Mouse (Mus musculus): Measurements from ENCODE around the gene Man1a2. TPM values are rescaled to one million over a fixed set of nuclear protein-coding genes. Genes with fewer than 3 reads are reported as not detected.

Man1a2 gene
- total RNA-seq, 2 experiments from 2014 or later = 124 to 128 TPM

DNA sequence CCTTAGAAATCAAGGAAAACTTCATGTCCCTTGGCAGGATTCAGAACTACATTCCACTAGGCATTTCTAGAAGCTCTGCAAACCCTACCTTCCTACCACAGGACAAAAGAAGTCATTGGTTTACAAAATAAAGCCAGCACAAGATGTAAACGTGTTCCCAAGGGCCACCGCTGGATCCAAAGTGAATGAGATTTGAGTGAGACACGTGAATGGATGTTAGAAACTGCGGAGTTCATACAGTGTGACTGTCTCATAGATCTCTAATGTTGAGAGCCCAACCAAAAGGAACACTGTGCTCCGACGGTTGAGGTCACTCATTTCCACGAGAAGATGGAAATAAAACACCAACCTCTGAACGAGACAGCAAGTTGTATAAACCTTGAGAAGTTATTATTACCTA is 1.5 kb upstream of the Man1a2 start:
- DNase-seq (ENCODE audit: low spot score in 2 of 2) = no peak

GRCm38 (mm10) chr3:100685763-100686370 is 564 bp upstream of the Man1a2 start:
- DNase-seq (ENCODE audit: low spot score in 2 of 2) = peak; percentile 65 to 74

DNA sequence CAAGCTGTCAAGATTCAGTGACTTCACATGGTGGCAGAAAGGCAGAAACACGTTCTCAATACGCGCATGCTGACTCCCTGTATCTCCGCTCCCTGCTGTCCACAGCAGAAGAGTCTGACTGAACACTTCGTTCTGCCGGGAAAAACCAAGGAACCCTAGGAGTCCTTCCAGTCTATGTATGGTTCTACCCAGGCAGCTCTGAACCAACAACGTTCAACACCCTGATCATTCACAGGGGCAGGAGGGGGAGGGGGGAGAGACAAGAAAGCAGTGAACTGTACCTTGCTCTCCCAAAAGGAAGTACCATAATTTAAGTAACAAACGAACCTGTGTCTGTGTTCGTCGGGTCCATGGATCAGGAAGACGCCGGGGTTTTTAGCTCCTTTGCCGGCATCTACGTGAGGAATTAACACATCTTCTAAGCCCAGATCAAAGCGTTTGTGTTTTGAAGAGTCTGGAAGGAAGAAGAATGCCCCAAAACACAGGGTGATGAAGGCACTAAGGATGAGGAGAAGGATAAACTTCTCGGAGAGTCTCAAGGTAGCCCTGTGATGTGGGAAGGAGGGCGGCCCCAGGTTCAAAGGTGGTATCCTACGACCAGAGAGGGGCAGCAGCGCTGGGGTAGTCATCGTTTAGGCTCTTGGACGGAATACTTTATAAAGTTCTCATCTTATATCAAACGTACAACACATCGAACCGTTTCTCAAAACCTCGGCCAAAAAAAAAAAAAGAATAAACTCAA is 898 bp downstream of the Man1a2 start:
- DNase-seq (ENCODE audit: low spot score in 2 of 2) = peak; percentile 25 to 37

- no peak for DNase-seq (ENCODE audit: low spot score in 2 of 2)
Observed at GRCm38 (mm10) chr3:100682841-100683240, 2.5 kb downstream of the Man1a2 start.

DNA sequence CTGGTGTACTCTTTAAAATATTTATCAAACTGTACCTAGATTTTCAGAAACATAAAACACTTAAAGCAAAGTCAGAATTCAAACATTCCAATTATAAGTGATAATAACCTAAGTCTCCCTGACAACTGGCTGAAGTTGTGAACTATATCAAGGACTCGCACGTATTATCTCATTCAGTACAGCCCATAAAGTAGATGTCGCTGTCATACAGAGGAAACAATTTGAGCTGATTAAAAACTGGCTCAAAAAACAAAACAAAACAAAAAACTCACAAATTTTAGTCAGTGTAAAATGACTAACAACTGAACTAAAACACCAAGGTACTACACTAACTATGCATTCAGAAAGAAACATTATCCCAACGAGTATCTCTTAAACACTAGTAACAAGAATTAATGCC is 3.0 kb downstream of the Man1a2 start:
- no peak for DNase-seq (ENCODE audit: low spot score in 2 of 2)

DNA sequence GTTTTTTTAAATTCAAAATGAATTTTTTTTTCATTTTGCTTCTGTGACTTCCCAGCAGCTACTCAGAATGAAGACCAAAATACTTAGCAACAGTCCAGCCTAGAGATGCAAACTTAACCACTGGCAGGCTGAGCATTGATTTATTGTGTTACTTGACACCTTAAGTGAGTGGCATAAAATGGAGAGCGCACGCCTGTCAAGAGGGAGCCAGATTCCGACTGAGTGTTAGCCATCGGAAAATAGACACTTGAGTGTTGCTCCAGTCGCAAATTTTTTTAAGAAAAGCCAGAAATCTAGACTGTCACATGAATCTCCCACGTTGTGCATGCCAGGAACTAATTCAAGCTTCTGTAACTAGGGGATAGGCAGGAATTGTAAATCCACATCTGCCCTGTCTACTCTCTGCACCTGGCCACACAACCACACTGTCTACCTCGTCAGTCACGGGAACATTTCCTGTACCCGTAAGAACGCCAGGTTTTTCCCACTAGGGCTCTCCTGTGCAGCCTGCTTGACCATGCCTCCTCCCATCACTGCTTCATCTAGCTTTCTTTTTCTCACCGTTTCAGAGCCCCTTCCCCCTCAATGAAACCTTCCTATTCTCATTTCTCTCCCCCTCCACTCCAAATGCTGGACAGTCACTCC is 3.7 kb downstream of the Man1a2 start:
- DNase-seq (ENCODE audit: low spot score in 2 of 2) = no peak

GRCm38 (mm10) chr3:100680226-100680625 is 5.1 kb downstream of the Man1a2 start:
- no peak for DNase-seq (ENCODE audit: low spot score in 2 of 2)

DNA sequence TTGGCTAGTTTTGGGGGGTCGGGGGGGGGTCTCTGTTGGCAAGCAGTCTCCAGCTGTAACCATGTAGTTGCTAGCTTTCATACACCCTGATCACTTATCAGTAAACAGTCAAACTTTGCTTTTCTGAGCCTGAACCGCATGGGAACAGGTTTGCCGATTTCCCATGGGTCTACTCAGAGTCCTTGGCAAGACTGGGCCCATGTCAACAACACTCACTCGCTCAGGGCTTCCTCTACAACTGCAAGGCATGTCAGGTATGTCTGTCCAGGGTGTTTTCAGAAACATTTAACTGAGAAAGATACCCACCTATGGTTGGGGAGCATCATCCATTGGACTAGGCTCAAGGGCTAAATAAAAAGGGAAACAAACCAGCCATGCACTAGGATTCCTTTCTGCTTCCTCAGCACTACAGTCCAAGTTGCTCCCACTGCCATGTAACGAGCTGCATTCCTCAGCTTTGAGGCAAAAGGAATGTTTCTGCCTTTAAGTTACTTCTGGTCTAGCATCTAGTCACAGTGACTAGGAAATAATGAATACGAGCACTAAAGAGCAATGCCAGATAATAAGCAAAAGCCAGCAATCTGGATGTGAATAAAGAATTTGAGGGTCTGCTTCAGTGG is 6.2 kb downstream of the Man1a2 start:
- DNase-seq (ENCODE audit: low spot score in 2 of 2) = no peak

DNA sequence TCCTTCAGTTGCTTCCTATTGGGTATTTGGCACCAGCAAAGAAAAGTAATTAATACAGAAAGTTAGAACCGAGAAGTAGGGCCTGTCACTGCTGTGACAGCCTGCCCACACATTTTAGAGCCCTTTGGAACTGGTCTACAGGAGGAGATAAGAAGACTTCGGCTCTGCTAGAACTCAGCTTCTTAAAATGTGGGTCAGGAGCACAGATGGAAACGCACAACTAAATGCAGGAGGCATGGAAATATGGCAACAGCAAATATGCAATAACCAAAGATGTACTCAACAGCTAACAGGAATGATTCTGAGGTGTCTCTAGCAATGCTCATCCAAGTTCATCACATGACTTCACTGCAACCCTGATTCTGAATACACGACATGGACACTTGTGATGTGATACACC is 10.2 kb downstream of the Man1a2 start:
- no peak for DNase-seq (ENCODE audit: low spot score in 2 of 2)

DNA sequence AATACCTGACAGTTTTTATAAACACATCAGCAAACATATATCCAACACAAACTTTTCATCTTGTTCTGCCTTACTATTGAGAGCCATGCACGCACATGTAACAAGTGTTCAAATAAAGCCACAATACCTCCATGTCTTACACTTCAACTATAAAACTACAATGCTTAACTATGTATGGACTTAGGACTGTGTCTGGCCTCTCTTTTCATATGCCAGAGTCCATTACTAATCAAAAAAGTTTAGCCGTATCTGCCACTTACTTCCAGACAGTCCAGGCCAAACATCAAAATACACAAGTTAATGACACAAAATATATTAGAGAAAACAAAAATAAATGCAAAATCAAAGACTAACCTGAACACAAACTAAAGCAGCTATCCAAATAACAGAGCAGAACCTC is 14.9 kb downstream of the Man1a2 start:
- no peak for DNase-seq (ENCODE audit: low spot score in 2 of 2)

DNA sequence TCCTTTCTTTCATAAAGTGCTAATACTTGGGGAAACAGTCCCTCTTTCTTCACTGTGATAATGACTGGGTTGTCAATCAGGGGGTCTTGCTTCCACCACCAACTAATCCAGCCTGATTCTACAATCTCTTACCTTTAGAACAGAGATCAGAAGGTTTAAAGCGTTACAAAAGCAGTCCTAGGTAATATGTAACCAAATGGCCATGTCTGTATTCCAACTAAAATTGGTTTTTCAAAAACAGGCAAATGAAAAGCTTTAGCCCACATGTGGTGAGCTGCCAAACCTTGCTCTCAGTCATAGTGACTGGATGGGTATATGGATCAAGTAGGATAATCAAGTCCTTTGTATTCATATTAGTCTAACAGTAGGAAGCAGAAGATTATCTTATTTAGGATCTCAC is 32.0 kb downstream of the Man1a2 start:
- DNase-seq (ENCODE audit: low spot score in 2 of 2) = no peak

GRCm38 (mm10) chr3:100641581-100641980 is 43.7 kb downstream of the Man1a2 start:
- DNase-seq (ENCODE audit: low spot score in 2 of 2) = no peak

DNA sequence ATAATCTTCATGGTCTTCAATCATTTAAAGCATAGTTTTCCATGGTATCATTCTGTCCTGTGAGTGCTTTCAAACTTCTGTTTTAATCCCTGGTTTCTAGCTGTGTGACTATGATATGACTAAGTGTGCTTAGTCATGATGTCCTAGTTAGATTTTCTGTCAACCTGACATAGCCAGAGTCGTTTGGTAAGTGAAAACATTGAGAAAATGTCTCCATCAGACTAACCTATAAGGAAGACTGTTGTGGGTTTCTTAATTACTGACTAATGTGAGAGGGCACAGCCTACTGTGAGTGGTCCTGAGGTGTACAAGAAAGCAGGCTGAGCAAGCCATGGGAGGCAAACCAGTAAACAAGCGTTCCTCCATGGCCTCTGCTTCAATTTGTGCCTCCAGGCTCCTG is 49.0 kb downstream of the Man1a2 start:
- no peak for DNase-seq (ENCODE audit: low spot score in 2 of 2)

- no peak for DNase-seq (ENCODE audit: low spot score in 2 of 2)
Observed at GRCm38 (mm10) chr3:100634821-100635220, 50.5 kb downstream of the Man1a2 start.

DNA sequence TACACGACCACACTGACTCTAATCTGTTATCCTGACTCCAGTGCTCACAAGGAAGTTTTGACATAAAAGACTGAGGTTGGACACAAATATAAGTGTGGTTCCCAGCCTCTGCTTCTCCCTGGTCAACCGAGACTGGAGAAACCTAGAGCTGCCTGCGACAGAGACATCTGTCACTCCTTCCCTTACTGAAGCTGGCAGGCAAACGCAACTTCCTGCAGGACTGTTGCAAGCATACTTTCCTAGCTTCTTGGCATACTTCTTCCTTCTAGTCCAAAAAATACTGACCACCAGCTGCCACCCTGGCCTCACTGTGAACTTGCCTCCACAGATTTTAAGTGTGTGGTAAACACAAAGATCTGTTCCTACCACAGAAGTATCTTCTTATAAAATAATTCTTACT is 66.8 kb downstream of the Man1a2 start:
- DNase-seq (ENCODE audit: low spot score in 2 of 2) = no peak

- DNase-seq (ENCODE audit: low spot score in 2 of 2) = no peak
Observed at GRCm38 (mm10) chr3:100610916-100611315, 74.4 kb downstream of the Man1a2 start.

DNA sequence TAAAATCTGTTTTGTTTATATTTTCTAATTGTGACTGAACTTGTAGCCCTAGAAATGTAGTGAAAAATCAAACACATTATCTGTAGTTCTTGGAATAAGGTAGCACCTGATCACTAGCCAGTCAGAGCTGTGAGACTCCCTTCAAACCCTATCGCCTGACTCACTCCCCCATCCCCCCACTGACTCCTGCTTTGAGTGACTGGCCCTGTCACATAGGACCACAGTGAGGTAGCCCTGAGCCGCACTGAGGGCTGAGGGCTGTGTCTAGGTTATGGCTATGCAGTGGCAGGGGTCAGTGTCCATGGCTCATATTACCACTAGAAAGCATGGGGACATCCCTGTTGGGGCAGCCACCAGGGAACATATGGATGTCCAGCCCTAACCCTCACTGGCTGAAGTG is 80.8 kb downstream of the Man1a2 start:
- DNase-seq (ENCODE audit: low spot score in 2 of 2) = no peak

GRCm38 (mm10) chr3:100599265-100599820 is 86.0 kb downstream of the Man1a2 start:
- DNase-seq (ENCODE audit: low spot score in 2 of 2) = no peak

GRCm38 (mm10) chr3:100591053-100591452 is 94.2 kb downstream of the Man1a2 start:
- DNase-seq (ENCODE audit: low spot score in 2 of 2) = no peak

GRCm38 (mm10) chr3:100582721-100583355 is 102.5 kb downstream of the Man1a2 start:
- DNase-seq (ENCODE audit: low spot score in 2 of 2) = no peak

GRCm38 (mm10) chr3:100572571-100573183 is 112.6 kb downstream of the Man1a2 start:
- no peak for DNase-seq (ENCODE audit: low spot score in 2 of 2)
